Mouse (Mus musculus) brain, embryonic 14.5 days (tissue): Measurements from ENCODE around the gene Tsfm.

Experiments used
- CTCF ChIP-seq: fragments of 200-500 bp; IDR thresholded peaks from 2 replicates; pipeline ENCODE4 v1.5.1; 2012; ENCODE audit warnings: inconsistent platforms, mild to moderate bottlenecking, moderate library complexity, borderline replicate concordance; ENCODE audit not compliant: insufficient read depth, insufficient read length; ENCODE audit errors: extremely low read depth
- POLR2A ChIP-seq: fragments of 200-500 bp; IDR thresholded peaks from 2 replicates; pipeline ENCODE4 v1.6.1; 2012; ENCODE audit warnings: mild to moderate bottlenecking, inconsistent platforms, borderline replicate concordance; ENCODE audit not compliant: poor library complexity, insufficient read depth, insufficient read length, severe bottlenecking; ENCODE audit errors: extremely low read depth

GRCm38 (mm10) chr10:126988513-126989165, 42.0 kb downstream of the Tsfm start:
- TF ChIP-seq CTCF (no peak), POLR2A (no peak)
